Mouse (Mus musculus) heart, embryonic 13.5 days (tissue): ENCODE measurements around the gene Bcl2a1c. TPM values are rescaled to one million over a fixed set of nuclear protein-coding genes. Genes with fewer than 3 reads are reported as not detected.
"Not testable (repeated sequence)": the region's sequence is repeated elsewhere in the genome, so short reads cannot be mapped to it uniquely, and the experiment has no call there.

ENCODE experiments used
- ATAC-seq: fragments of 200-750 bp; cut with Nextera tagmentation; 2 replicates; pipeline ENCODE4 v1.8.0; 2017; ENCODE audit warnings: moderate TSS enrichment; ENCODE audit not compliant: insufficient number of reproducible peaks, low FRiP score, low TSS enrichment; ENCODE audit errors: extremely low read depth
- H3K27ac ChIP-seq: fragments of 300-500 bp; sonication (generic); replicated peaks from 2 replicates; pipeline ENCODE4 v1.5.1; 2015; ENCODE audit warnings: moderate library complexity, mild to moderate bottlenecking, inconsistent platforms
- H3K27me3 ChIP-seq: fragments of 300-500 bp; sonication (generic); replicated peaks from 2 replicates; pipeline ENCODE4 v1.6.1; 2015; ENCODE audit warnings: mild to moderate bottlenecking, inconsistent platforms
- H3K36me3 ChIP-seq: fragments of 300-500 bp; sonication (generic); 2 replicates; pipeline ENCODE4 v1.6.1; 2015; ENCODE audit warnings: mild to moderate bottlenecking, inconsistent platforms
- H3K4me1 ChIP-seq: fragments of 300-500 bp; sonication (generic); 2 replicates; pipeline ENCODE4 v1.6.1; 2015; ENCODE audit warnings: inconsistent platforms
- H3K4me2 ChIP-seq: fragments of 300-500 bp; sonication (generic); 2 replicates; pipeline ENCODE4 v1.6.1; 2015; ENCODE audit warnings: inconsistent platforms, mild to moderate bottlenecking, moderate library complexity
- H3K4me3 ChIP-seq: fragments of 300-500 bp; sonication (generic); 2 replicates; pipeline ENCODE4 v1.5.1; 2015; ENCODE audit warnings: moderate library complexity, mild to moderate bottlenecking, inconsistent platforms
- H3K9ac ChIP-seq: fragments of 300-500 bp; sonication (generic); 2 replicates; pipeline ENCODE4 v1.6.1; 2015; ENCODE audit warnings: inconsistent platforms, mild to moderate bottlenecking, moderate library complexity
- H3K9me3 ChIP-seq: fragments of 300-500 bp; sonication (generic); 2 replicates; pipeline ENCODE4 v1.6.1; 2016; ENCODE audit warnings: inconsistent platforms
- WGBS: fragments of 180-500 bp; shearing (Covaris S2); methylation state at CpG from one replicate; pipeline ENCODE4 v1.1.7; 2015; ENCODE audit warnings: mixed read lengths; 5-methylcytosine and 5-hydroxymethylcytosine counted together
- polyA plus RNA-seq: library from polyadenylated mRNA; unstranded; fragments of >200 nt; fragmentation: Nextera tagmentation; extraction: Ambion mirVana; gene quantifications from 2 replicates; pipeline ENCODE4 v1.2.1, GENCODE M21; 2015

Gene Bcl2a1c
- polyA plus RNA-seq: not detected in 2 replicates

DNA sequence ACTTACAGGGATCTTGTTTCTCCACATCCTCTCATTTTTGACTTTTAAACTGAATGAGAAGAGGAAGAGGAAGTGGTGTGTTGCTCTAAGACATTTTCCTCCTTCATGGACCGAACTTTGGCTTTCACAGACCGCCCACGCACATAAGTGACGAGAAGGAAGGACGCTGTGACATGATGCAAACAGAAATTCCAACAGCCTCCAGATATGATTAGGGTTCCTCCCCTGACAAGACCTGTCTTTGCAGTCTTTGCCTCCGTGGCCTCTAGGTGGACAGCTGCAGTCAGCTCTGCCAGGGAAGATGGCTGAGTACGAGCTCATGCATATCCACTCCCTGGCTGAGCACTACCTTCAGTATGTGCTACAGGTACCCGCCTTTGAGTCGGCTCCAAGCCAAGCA is at the start of gene Bcl2a1c:
TSS of gene Bcl2a1c (plus strand) at position 281 of the 400 bp plus-strand sequence.
- not testable (repeated sequence) for H3K4me2 ChIP-seq, H3K4me3 ChIP-seq, ATAC-seq, H3K36me3 ChIP-seq, H3K4me1 ChIP-seq, H3K9ac ChIP-seq, H3K9me3 ChIP-seq, H3K27me3 ChIP-seq, H3K27ac ChIP-seq
- 50% methylated on average over 9 of the region's 9 CpGs for WGBS

DNA sequence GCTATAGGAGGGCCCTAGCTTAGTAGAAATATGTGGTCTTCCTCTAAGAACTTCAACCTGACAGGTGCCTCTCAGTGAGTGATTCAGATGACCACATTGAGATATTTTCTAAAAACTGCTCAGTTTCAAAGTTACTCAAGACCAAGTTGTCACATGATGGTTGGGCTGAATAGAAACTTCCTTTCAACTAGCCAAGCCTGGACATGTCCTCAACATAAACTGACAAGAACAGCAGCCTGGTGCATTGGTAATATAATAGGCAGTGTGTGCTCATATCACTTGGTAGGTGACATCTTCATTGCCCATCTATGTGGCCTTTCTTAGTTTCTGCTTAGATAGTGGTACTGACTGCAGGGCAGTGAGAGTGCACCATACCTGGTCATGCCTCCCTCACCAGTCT is 24.0 kb upstream of the Bcl2a1c start:
- not testable (repeated sequence) for H3K9ac ChIP-seq, H3K27me3 ChIP-seq, H3K4me3 ChIP-seq, H3K4me2 ChIP-seq, H3K9me3 ChIP-seq, H3K4me1 ChIP-seq, ATAC-seq, H3K27ac ChIP-seq, H3K36me3 ChIP-seq

DNA sequence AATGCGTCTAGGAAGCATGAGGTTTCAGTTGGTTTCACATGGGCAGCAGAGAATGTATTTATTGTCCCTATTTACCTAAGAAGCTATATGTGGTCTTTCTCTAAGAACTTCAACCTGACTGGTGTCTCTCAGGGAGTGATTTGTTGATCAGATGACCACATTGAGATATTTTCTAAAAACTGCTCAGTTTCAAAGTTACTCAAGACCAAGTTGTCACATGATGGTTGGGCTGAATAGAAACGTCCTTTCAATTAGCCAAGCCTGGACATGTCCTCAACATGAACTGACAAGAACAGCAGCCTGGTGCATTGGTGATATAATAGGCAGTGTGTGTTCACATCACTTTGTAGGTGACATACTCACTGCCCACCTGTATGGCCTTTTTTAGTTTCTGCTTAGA is 18.2 kb upstream of the Bcl2a1c start:
- H3K27ac ChIP-seq, H3K9me3 ChIP-seq, H3K9ac ChIP-seq, ATAC-seq, H3K4me2 ChIP-seq, H3K36me3 ChIP-seq, H3K4me3 ChIP-seq, H3K27me3 ChIP-seq, H3K4me1 ChIP-seq: not testable (repeated sequence)
- WGBS: 63% methylated on average over 2 of the region's 2 CpGs

DNA sequence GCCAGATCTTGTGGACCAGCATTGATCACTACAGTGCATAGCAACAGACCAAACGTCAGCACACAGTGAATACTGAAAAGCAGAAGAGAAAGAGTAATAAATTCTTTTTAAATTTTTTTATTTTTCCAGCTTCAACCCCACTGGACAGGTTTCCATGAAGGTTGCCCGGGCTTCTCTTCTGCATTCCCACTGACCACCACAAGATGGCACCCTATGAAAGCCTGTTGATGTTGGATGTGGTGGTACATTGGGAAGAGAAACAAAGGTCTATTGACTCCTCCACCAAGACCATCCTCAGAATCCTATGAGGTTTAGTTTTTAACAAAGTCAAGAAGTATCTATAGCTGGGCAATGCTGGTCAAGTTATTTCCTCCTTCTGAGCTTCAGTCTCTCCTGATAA is 11.9 kb upstream of the Bcl2a1c start:
- no peak overlapping the region for H3K4me3 ChIP-seq
- no peak overlapping the region for H3K9ac ChIP-seq
- H3K4me2 ChIP-seq: no peak overlapping the region
- H3K27ac ChIP-seq: no peak overlapping the region
- H3K36me3 ChIP-seq: no peaks in the 10 kb centered on the region
- H3K4me1 ChIP-seq: no peaks in the 10 kb centered on the region
- no peaks in the 10 kb centered on the region for H3K9me3 ChIP-seq
- no peaks in the 10 kb centered on the region for H3K27me3 ChIP-seq
- 4% methylated on average over 2 of the region's 2 CpGs for WGBS
- no peak for ATAC-seq

DNA sequence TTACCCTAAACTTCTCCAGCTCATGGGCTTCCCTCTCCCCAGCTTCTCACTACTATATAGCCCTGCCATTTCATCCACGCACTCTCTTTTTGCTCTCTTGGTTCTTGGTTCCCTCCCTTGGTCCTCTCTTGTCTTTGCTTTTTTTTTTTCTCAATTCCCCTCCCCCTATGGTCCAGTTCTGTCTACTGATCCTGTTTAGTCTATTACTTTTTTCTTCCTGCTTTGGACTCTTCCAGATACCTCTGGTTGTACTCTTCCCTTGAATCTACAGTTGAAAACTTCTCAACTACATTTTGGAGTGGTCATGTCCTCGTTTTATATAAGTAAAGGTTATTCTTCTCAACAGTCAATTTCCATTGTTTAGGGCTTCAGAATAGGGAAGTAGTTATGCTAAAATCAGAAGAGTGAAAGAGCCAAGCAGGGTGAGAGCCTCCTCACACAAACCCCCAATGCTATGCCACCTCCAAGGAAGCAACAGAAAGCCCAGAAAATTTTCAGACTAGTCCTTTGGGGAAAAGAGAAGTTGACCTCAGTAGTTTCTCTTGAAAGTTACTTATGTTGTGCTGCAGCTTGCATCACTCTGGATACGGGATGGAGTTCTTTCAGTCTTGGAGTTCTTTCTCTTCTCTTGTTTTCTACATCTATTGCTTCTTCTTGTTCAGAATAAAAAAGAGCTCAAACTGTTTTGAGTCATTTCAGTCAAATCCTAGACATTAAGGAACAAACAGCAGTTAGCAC is 3.8 kb upstream of the Bcl2a1c start:
- Histone ChIP-seq H3K4me2 (no peak overlapping the region), H3K27me3 (no peaks in the 10 kb centered on the region), H3K4me3 (no peak overlapping the region), H3K36me3 (no peaks in the 10 kb centered on the region), H3K27ac (no peak overlapping the region), H3K9ac (no peak overlapping the region), H3K4me1 (no peaks in the 10 kb centered on the region), H3K9me3 (no peaks in the 10 kb centered on the region)
- no peak for ATAC-seq
- 59% methylated on average over 3 of the region's 3 CpGs for WGBS

DNA sequence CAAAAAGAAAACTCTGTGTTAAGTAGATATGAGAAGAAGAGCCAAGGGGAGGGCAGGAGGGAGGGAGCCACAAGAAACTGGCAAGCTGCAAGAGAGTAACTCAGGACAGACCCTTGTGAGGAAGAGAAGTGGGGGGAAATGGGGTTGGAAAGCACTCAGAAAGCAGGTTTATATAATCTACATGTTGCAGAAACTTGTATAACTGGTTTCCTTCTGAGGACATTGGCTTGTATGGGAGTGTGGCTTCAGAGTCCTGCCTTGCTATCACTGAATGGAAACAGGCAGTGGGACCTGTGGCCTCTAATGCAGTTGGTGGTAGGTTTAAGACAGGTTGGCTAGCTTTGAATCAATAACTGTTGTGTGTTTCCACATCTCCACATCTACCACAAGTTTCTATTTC is 1.6 kb upstream of the Bcl2a1c start:
- H3K27me3 ChIP-seq, H3K4me3 ChIP-seq, H3K4me2 ChIP-seq, H3K4me1 ChIP-seq, H3K9ac ChIP-seq, ATAC-seq, H3K27ac ChIP-seq, H3K36me3 ChIP-seq, H3K9me3 ChIP-seq: not testable (repeated sequence)

DNA sequence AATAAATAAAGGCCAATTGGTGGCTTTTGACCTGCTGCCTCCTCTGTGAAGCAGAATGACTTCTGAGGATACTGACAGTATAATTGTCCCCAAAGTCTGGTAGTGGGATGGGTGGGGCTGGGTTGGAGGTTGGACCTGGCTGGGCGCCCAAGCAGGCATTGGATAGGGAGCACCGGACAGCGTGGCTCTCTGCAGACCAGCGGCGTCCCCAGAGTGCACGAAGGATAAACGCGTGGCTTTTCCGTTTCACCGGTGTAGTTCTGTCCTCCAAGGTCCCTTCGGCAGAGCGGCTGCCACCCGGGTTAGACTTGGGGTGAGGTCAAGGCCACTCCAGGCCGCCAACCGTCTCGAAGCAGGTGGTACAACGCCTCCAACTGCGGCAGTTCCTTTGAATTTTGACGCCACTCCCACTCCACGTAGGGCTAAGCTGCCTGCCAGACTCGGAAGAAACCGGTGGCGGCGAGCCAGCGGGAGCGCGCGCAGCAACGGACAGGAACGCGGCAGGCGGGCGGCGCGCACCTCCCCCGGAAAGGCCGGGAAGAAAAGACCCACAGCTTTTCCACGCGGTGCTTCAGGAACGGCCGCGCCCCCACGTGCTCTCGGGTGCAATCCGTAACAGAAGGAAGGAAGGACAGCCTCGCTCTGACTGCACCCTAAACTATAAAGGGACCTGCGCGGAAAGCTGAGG is 38.0 kb downstream of the Bcl2a1c start:
- Histone ChIP-seq H3K36me3 (peaks cover 2% of the 10 kb centered on the region), H3K4me1 (peaks cover 12% of the 10 kb centered on the region; the same call in 1 of the 2 replicates), H3K27me3 (peaks cover 4% of the 10 kb centered on the region; the same call in 1 of the 2 replicates), H3K4me2 (peak overlapping the region; percentile 90), H3K4me3 (peak overlapping the region; percentile 63), H3K27ac (peak overlapping the region; percentile 42; the same call in 1 of the 2 replicates), H3K9ac (peak overlapping the region; percentile 83), H3K9me3 (no peaks in the 10 kb centered on the region)
- ATAC-seq: peak; percentile 62
- under 1% methylated on average over 48 of the region's 48 CpGs for WGBS

DNA sequence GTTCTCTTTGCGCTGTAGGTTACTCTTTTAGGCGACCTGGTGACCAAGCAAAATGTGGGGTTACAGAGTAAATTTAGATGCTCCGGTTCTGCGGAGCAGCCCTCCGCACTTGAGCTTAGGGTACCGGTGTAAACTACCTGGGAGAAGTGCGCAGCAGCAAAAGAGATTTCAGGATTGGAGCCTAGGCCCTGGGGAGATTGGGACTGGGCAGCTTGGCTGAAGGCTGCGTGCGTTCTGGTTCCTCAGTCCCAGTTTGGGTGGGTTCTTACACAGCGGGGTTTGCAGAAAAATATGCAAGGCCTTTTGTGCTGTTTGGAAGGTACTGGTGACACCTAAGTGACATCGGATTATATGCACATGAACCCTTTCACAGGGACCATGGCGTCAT is 38.5 kb downstream of the Bcl2a1c start:
- Histone ChIP-seq H3K4me3 (peak overlapping the region; percentile 63), H3K27me3 (peaks cover 4% of the 10 kb centered on the region; the same call in 1 of the 2 replicates), H3K9ac (peak overlapping the region; percentile 83), H3K9me3 (no peaks in the 10 kb centered on the region), H3K4me2 (peak overlapping the region; percentile 90), H3K27ac (peak overlapping the region; percentile 42; the same call in 1 of the 2 replicates), H3K4me1 (peaks cover 12% of the 10 kb centered on the region; the same call in 1 of the 2 replicates), H3K36me3 (peaks cover 7% of the 10 kb centered on the region)
- WGBS: 11% methylated on average over 12 of the region's 12 CpGs
- peak; percentile 38; the same call in 1 of the 2 replicates for ATAC-seq

DNA sequence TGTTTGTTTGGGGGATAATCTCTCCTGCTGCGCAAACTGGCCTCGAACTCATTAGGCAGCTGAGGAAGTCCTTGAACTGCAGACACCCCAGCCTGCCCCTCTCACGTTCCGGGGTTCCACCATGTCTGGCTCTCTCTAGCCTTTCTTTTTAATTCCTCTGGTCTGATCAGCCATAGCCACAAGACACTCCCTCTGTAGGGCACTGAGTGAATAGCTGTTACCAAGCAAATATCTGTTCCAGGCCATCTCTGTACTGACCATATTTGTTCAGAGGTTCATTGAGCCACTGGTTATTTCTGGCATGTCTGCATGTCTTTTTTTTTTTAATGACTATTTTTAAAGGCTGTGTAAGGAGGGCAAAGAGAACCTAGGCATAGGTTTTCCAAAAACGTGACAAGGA is 39.5 kb downstream of the Bcl2a1c start:
- H3K9ac ChIP-seq, H3K4me3 ChIP-seq, ATAC-seq, H3K27me3 ChIP-seq, H3K27ac ChIP-seq, H3K4me2 ChIP-seq, H3K9me3 ChIP-seq: not testable (repeated sequence)
- peaks cover 12% of the 10 kb centered on the region; the same call in 1 of the 2 replicates for H3K4me1 ChIP-seq
- 53% methylated on average over 5 of the region's 5 CpGs for WGBS
- H3K36me3 ChIP-seq: peaks cover 15% of the 10 kb centered on the region

DNA sequence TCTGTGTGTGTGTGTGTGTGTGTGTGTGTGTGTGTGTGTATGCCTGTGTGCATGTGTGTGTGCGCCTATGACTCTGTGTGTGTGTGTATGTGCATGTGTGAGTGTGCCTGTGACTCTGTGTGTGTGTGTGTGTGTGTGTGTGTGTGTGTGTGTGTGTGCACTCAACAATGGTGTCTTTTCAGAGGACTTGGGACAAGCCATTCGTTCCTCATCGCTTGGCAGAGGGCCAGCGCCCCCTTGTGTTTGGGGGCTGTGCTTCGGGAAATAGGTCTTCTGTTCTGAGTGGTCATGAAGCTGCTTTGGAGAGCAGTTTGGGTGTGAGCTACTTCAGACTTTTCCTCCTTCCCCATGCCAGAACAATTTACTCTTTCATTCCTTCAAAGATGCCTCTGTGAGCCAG is 41.8 kb downstream of the Bcl2a1c start:
- whole genome bisulfite sequencing: 21% methylated on average over 5 of the region's 5 CpGs
- peaks cover 36% of the 10 kb centered on the region for H3K36me3 ChIP-seq
- H3K4me1 ChIP-seq: peaks cover 13% of the 10 kb centered on the region
- not testable (repeated sequence) for H3K9ac ChIP-seq, H3K4me2 ChIP-seq, ATAC-seq, H3K27ac ChIP-seq, H3K9me3 ChIP-seq, H3K4me3 ChIP-seq, H3K27me3 ChIP-seq

DNA sequence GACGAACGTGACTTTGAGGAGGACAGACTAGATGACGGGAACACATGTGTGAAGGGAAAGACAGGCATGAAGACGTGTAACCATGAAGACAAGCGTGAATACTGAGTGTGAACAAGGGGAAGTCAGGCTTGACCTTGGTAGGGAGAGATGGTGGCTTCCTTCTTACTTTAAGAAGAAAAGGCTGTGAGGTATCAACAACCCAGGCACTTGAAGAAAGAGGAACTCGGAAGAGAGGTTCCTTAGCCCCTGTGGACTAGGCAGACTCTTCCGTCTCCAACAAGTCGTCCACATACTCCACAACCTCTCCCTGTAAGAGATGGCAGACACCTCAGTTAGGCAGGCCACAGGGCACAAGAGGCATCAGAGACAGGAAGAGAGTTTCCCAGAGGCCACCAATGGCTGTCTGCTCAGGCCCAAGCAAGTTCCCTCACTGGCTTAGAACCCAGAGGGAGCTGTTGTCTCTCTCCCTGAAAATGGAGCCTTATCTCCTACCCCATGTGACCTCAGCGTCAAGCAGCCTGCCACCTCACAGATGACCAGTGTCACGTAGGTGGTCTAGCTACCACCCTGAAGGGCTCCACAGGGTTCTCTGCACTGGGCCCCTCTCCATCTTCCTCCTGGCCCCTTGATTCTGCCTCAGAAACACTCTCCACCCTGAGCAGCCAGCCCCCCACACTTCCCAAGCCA is 45.5 kb downstream of the Bcl2a1c start:
- Histone ChIP-seq H3K9me3 (no peaks in the 10 kb centered on the region), H3K4me1 (peaks cover 15% of the 10 kb centered on the region), H3K4me3 (no peak overlapping the region), H3K36me3 (peaks cover 73% of the 10 kb centered on the region), H3K4me2 (no peak overlapping the region), H3K9ac (no peak overlapping the region), H3K27me3 (no peaks in the 10 kb centered on the region), H3K27ac (no peak overlapping the region)
- WGBS: 79% methylated on average over 10 of the region's 10 CpGs
- no peak for ATAC-seq
